ENCODE assay signal across 20 mouse cellular contexts in the genomic region with DNA sequence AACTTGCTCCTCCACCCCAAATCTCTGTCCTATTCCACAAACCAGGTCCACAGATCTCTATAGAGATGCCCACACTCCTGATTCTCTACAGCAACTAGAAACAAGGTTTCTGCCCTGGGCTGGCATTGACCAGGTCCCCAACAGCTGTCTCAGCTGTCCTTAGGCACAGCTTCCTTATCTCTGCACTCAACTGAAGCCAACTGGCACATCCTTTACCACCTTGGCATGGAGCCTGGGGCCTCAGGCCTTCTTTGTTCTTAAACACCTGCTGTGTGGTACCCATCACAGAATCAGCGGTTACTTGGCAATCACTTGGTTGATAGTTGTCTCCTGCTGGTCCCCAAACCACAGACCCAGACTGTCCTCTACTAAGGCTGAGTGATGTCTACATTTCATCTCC. TPM values are rescaled to one million over a fixed set of nuclear protein-coding genes. Genes with fewer than 3 reads are reported as not detected.
DNase-seq lines count a peak whose midpoint lies in the region; ATAC-seq lines count a peak whose summit lies in the region.
"Had no signal": no experiment of that assay in that cellular context is flagged by ENCODE, and none has a peak within 500 bp of the region (broad histone marks: within the 10 kb centered on the region; RNA-seq: fewer than 3 reads in every experiment).

No protein-coding gene starts in this region.

- no peak overlapping the region for H3K27ac ChIP-seq in midbrain, embryonic 11.5 days (ENCODE audit: low read depth, low read length)
- no peak overlapping the region for H3K27ac ChIP-seq in midbrain, embryonic 16.5 days (ENCODE audit: low read length)
- H3K27ac ChIP-seq: embryonic facial prominence, embryonic 13.5 days; midbrain, embryonic 12.5 days had no signal

- no peaks in the 10 kb centered on the region for H3K27me3 ChIP-seq in midbrain, embryonic 11.5 days (ENCODE audit: control insufficient read depth, insufficient read depth, low read length)
- H3K27me3 ChIP-seq in midbrain, embryonic 16.5 days (ENCODE audit: control insufficient read depth, insufficient read depth, low read depth, low read length): no peaks in the 10 kb centered on the region
- H3K27me3 ChIP-seq: embryonic facial prominence, embryonic 13.5 days had no signal

- peaks cover 14% of the 10 kb centered on the region for H3K4me1 ChIP-seq in midbrain, embryonic 11.5 days (ENCODE audit: control insufficient read depth, insufficient read depth, low read length)
- H3K4me1 ChIP-seq in midbrain, embryonic 16.5 days (ENCODE audit: control insufficient read depth, insufficient read depth, low read length): peaks cover 23% of the 10 kb centered on the region

- H3K9ac ChIP-seq in midbrain, embryonic 11.5 days (ENCODE audit: low read length): no peak overlapping the region
- no peak overlapping the region for H3K9ac ChIP-seq in midbrain, embryonic 16.5 days (ENCODE audit: low read depth, low read length)
- H3K9ac ChIP-seq: embryonic facial prominence, embryonic 13.5 days; forebrain, postnatal 0 days; liver, postnatal 0 days; midbrain, embryonic 12.5 days had no signal

- H3K4me2 ChIP-seq in midbrain, embryonic 11.5 days: no peak overlapping the region
- no peak overlapping the region for H3K4me2 ChIP-seq in midbrain, embryonic 16.5 days (ENCODE audit: low read length)
- H3K4me2 ChIP-seq: embryonic facial prominence, embryonic 13.5 days; midbrain, embryonic 12.5 days had no signal

- H3K4me3 ChIP-seq in midbrain, embryonic 11.5 days (ENCODE audit: low read depth, low read length): no peak overlapping the region
- no peak overlapping the region for H3K4me3 ChIP-seq in midbrain, embryonic 16.5 days (ENCODE audit: low read depth, low read length)
- H3K4me3 ChIP-seq: embryonic facial prominence, embryonic 13.5 days; midbrain, embryonic 12.5 days had no signal

- peak; percentile 60 to 66 for DNase-seq in cerebellum, postnatal 10 days
- no peak for DNase-seq in cerebellum, postnatal 36 days
- DNase-seq in midbrain, embryonic 11.5 days (ENCODE audit: low spot score, missing footprints): peak; percentile 21
- DNase-seq in MN1 (ENCODE audit: low spot score): peak; percentile 10
- peak; percentile 39 for DNase-seq in thymus, postnatal 25 days
- no peak for DNase-seq in yolk sac, embryonic 10.5 days (ENCODE audit: low spot score)
- DNase-seq in adrenal gland, adult 2 months: no peak
- DNase-seq: B cell, adult 2 months; forebrain, postnatal 0 days; liver, postnatal 0 days; retina, postnatal 1 day; right cerebral cortex, postnatal 4 days had no signal

- 0 out of 2 replicates have a peak, but pooled peaks cover 5% of the 10 kb centered on the region for H3K36me3 ChIP-seq in midbrain, embryonic 11.5 days (ENCODE audit: control insufficient read depth, insufficient read depth, low read length)
- peaks cover 4% of the 10 kb centered on the region; the same call in 1 of the 2 replicates for H3K36me3 ChIP-seq in midbrain, embryonic 16.5 days (ENCODE audit: control insufficient read depth, insufficient read depth, low read length)

- no peaks in the 10 kb centered on the region for H3K9me3 ChIP-seq in midbrain, embryonic 11.5 days (ENCODE audit: control insufficient read depth, low read length)
- H3K9me3 ChIP-seq in midbrain, embryonic 16.5 days (replicated peaks; ENCODE audit: control insufficient read depth, low read length, poor library complexity, severe bottlenecking): no peaks in the 10 kb centered on the region
- H3K9me3 ChIP-seq: embryonic facial prominence, embryonic 13.5 days; midbrain, embryonic 12.5 days had no signal

- WGBS in midbrain, embryonic 11.5 days: 90% methylated on average over 1 of the region's 1 CpGs
- WGBS in midbrain, embryonic 16.5 days: 84% methylated on average over 1 of the region's 1 CpGs

- no peak for ATAC-seq in midbrain, embryonic 11.5 days (ENCODE audit: low FRiP score)
- no peak for ATAC-seq in midbrain, embryonic 16.5 days
- ATAC-seq: forebrain, postnatal 0 days; intestine, postnatal 0 days; liver, postnatal 0 days had no signal

RNA-seq across cellular contexts. Expression of a gene that starts 5.5 kb away (rescaled TPM):
- polyA plus RNA-seq in midbrain, embryonic 11.5 days (2014; fragmentation: Nextera tagmentation; extraction: Ambion mirVana): 31.6 and 33.1 TPM in 2 replicates
- 61.8 and 67.9 TPM in 2 replicates for polyA plus RNA-seq in midbrain, embryonic 16.5 days (2015; fragmentation: Nextera tagmentation; extraction: Ambion mirVana)
- total RNA-seq in adrenal gland, adult 2 months (2021): 10 to 100 TPM; 48.8 to 53.3 TPM
- 109 and 115 TPM in 2 replicates for polyA plus RNA-seq in adrenal gland, adult 2 months (2012; rRNA removed)

RNA-seq across cellular contexts. Expression of a gene that starts 5.6 kb away (rescaled TPM):
- polyA plus RNA-seq in midbrain, embryonic 11.5 days (2014; fragmentation: Nextera tagmentation; extraction: Ambion mirVana): 187 and 204 TPM in 2 replicates
- polyA plus RNA-seq in midbrain, embryonic 16.5 days (2015; fragmentation: Nextera tagmentation; extraction: Ambion mirVana): 288 and 310 TPM in 2 replicates
- total RNA-seq in adrenal gland, adult 2 months (2021): 100 to 1,000 TPM; 273 to 290 TPM
- polyA plus RNA-seq in adrenal gland, adult 2 months (2012; rRNA removed): 127 and 159 TPM in 2 replicates

RNA-seq across cellular contexts. Expression of a gene that starts 16.9 kb away (rescaled TPM):
- not detected in 2 replicates for polyA plus RNA-seq in midbrain, embryonic 11.5 days (2014; fragmentation: Nextera tagmentation; extraction: Ambion mirVana)
- not detected in 2 replicates for polyA plus RNA-seq in midbrain, embryonic 16.5 days (2015; fragmentation: Nextera tagmentation; extraction: Ambion mirVana)
- 1 to 10 TPM in 1 of 2 experiments, not detected in 1; 1.2 TPM for total RNA-seq in adrenal gland, adult 2 months (2021)
- 0.06 and 0.16 TPM in 2 replicates for polyA plus RNA-seq in adrenal gland, adult 2 months (2012; rRNA removed)
- total RNA-seq: left cerebral cortex, adult 18-20 months; neutrophil, adult 5-6 weeks had no signal
- polyA plus RNA-seq: embryonic facial prominence, embryonic 13.5 days; forebrain, postnatal 0 days; heart, embryonic 14.5 days; intestine, postnatal 0 days; liver, postnatal 0 days; midbrain, embryonic 12.5 days had no signal

RNA-seq across cellular contexts. Expression of a gene that starts 27.3 kb away (rescaled TPM):
- 6.9 and 7.8 TPM in 2 replicates for polyA plus RNA-seq in midbrain, embryonic 11.5 days (2014; fragmentation: Nextera tagmentation; extraction: Ambion mirVana)
- polyA plus RNA-seq in midbrain, embryonic 16.5 days (2015; fragmentation: Nextera tagmentation; extraction: Ambion mirVana): 9.5 and 10.2 TPM in 2 replicates
- total RNA-seq in adrenal gland, adult 2 months (2021): 10 to 100 TPM in 1 of 2 experiments, 1 to 10 TPM in 1; 3.5 to 10.5 TPM
- 13.5 and 13.9 TPM in 2 replicates for polyA plus RNA-seq in adrenal gland, adult 2 months (2012; rRNA removed)

RNA-seq across cellular contexts. Expression of a gene that starts 28.1 kb away (rescaled TPM):
- not detected in 2 replicates for polyA plus RNA-seq in midbrain, embryonic 11.5 days (2014; fragmentation: Nextera tagmentation; extraction: Ambion mirVana)
- polyA plus RNA-seq in midbrain, embryonic 16.5 days (2015; fragmentation: Nextera tagmentation; extraction: Ambion mirVana): not detected in 2 replicates
- total RNA-seq in adrenal gland, adult 2 months (2021): not detected
- not detected in 2 replicates for polyA plus RNA-seq in adrenal gland, adult 2 months (2012; rRNA removed)
- total RNA-seq: left cerebral cortex, adult 18-20 months; neutrophil, adult 5-6 weeks had no signal
- polyA plus RNA-seq: cortical plate, adult 2 months; embryonic facial prominence, embryonic 13.5 days had no signal

Comparison
In these comparisons a context has a peak if more than half of its experiments do, and no peak if none do; other contexts are left out.
1. DNase-seq: peak in cerebellum, postnatal 10 days (2 of 2), midbrain, embryonic 11.5 days (single experiment), MN1 (single experiment) and thymus, postnatal 25 days (single experiment); none in cerebellum, postnatal 36 days (0 of 2), yolk sac, embryonic 10.5 days (single experiment) and adrenal gland, adult 2 months (single experiment).